In genomic region chr15:99126816-99127365, GRCm38 (mm10) we compare ENCODE assay signal across 8 mouse cellular contexts. TPM values are rescaled to one million over a fixed set of nuclear protein-coding genes. Genes with fewer than 3 reads are reported as not detected.
A peak's percentile ranks its signal among the peaks of the same experiment; 100 is the strongest.
DNase-seq lines count a peak whose midpoint lies in the region; ATAC-seq and TF ChIP-seq lines count a peak whose summit lies in the region.

No protein-coding gene starts in this region.

- H3K4me2 ChIP-seq in hindbrain, postnatal 0 days (ENCODE audit: low read depth, low read length) = peak overlapping the region; percentile 63
- H3K4me2 ChIP-seq in myocyte (ENCODE audit: low read depth) = peak overlapping the region; percentile 72

- peaks cover 32% of the 10 kb centered on the region for H3K79me2 ChIP-seq in myocyte (ENCODE audit: control insufficient read depth, insufficient read depth)

- no peak for TF ChIP-seq CTCF in hindbrain, postnatal 0 days (IDR thresholded peaks at IDR 0.05; ENCODE audit: low read depth)

- no peaks in the 10 kb centered on the region for H3K4me1 ChIP-seq in hindbrain, postnatal 0 days (ENCODE audit: insufficient read depth, low read length)

- H3ac ChIP-seq in myocyte (ENCODE audit: control insufficient read depth, insufficient read length) = peak overlapping the region; percentile 89

- peak; percentile 19 for DNase-seq in heart, adult 8-10 months (ENCODE audit: low spot score)
- no peak for DNase-seq in heart, postnatal 25 days (ENCODE audit: low spot score)
- DNase-seq in 3T3-L1 (ENCODE audit: low read depth, low spot score) = peak; percentile 51
- DNase-seq in embryo, embryonic 10.5 days (ENCODE audit: low spot score) = peak; percentile 72
- peak; percentile 42 for DNase-seq in hindbrain, postnatal 0 days (ENCODE audit: low spot score)
- no peak for DNase-seq in adrenal gland, adult 18-20 months (ENCODE audit: low spot score in 2 of 2)
- DNase-seq in layer of hippocampus, postnatal 25 days (ENCODE audit: extremely low spot score in 1 of 2, low spot score in 1 of 2) = no peak

- ATAC-seq in hindbrain, postnatal 0 days = no peak

- intact Hi-C loops in heart, postnatal 25 days (cut with DNase I) = loop anchor here (10.0 kb wide), 1 partner anchor 462 kb away; the partner anchor contains the start of gene Ddx23

- 1% methylated on average over 34 of the region's 35 CpGs for WGBS in hindbrain, postnatal 0 days

- H3K36me3 ChIP-seq in hindbrain, postnatal 0 days (ENCODE audit: insufficient read depth, low read length) = no peaks in the 10 kb centered on the region
- no peaks in the 10 kb centered on the region for H3K36me3 ChIP-seq in myocyte (ENCODE audit: control insufficient read depth, insufficient read depth)

- peak overlapping the region; percentile 80 for H3K4me3 ChIP-seq in hindbrain, postnatal 0 days (ENCODE audit: low read length)
- peak overlapping the region; percentile 79 for H3K4me3 ChIP-seq in myocyte

- H3K27me3 ChIP-seq in hindbrain, postnatal 0 days (ENCODE audit: insufficient read depth, low read length) = no peaks in the 10 kb centered on the region
- no peaks in the 10 kb centered on the region for H3K27me3 ChIP-seq in myocyte (ENCODE audit: control insufficient read depth, insufficient read depth, insufficient read length)

- peak overlapping the region; percentile 91 for H3K27ac ChIP-seq in hindbrain, postnatal 0 days

- no peak for TF ChIP-seq POLR2A in myocyte (IDR thresholded peaks at IDR 0.05; ENCODE audit: insufficient read length, low read depth)

- H3K9me3 ChIP-seq in hindbrain, postnatal 0 days (ENCODE audit: low read length) = no peaks in the 10 kb centered on the region

- H3K9ac ChIP-seq in hindbrain, postnatal 0 days (replicated peaks; ENCODE audit: low read length) = peak overlapping the region; percentile 88

TF ChIP-seq in myocyte, 11 proteins besides CTCF, POLR2A, EP300 and RAD21:
- TF ChIP-seq TCF12 (IDR thresholded peaks at IDR 0.05; ENCODE audit: insufficient read depth, poor library complexity, severe bottlenecking) (no peak), TCF3 (IDR thresholded peaks at IDR 0.05; ENCODE audit: insufficient read length, low read depth) (no peak), E2F4 (IDR thresholded peaks at IDR 0.05; ENCODE audit: insufficient read depth) (no peak), POLR2AphosphoS2 (IDR thresholded peaks at IDR 0.05; ENCODE audit: insufficient read length, low read depth) (no peak), CEBPB (IDR thresholded peaks at IDR 0.05; ENCODE audit: insufficient read depth, poor library complexity, severe bottlenecking) (no peak)

RNA-seq across cellular contexts. Expression of gene Spats2, which starts 1.2 kb away (rescaled TPM):
- 1 to 10 TPM; 4.3 to 7.9 (median 7.2) TPM for total RNA-seq in heart, adult 8-10 months (2022)
- 1 to 10 TPM; 7.7 to 7.9 TPM for total RNA-seq in heart, postnatal 25 days (2021)
- total RNA-seq in hindbrain, postnatal 0 days (2014; rRNA removed) = 23.6 and 25.8 TPM in 2 replicates
- polyA plus RNA-seq in hindbrain, postnatal 0 days (2015; fragmentation: Nextera tagmentation; extraction: Ambion mirVana) = 23.4 and 23.6 TPM in 2 replicates
- 39.1 TPM for polyA plus RNA-seq in myocyte (2012; fragmentation: generic; extraction: Trizol)
- total RNA-seq in adrenal gland, adult 18-20 months (2021) = 10 to 100 TPM; 10.4 to 10.6 TPM
- 10 to 100 TPM; 30.9 to 35.3 TPM for total RNA-seq in layer of hippocampus, postnatal 25 days (2021)

RNA-seq across cellular contexts. Expression of gene Dnajc22, which starts 33.9 kb away (rescaled TPM):
- total RNA-seq in heart, adult 8-10 months (2022) = 1 to 10 TPM in 1 of 4 experiments, under 1 TPM in 3; 0.38 to 1.2 (median 0.91) TPM
- total RNA-seq in heart, postnatal 25 days (2021) = under 1 TPM; 0.16 to 0.45 TPM
- total RNA-seq in hindbrain, postnatal 0 days (2014; rRNA removed) = 0.68 and 0.99 TPM in 2 replicates
- polyA plus RNA-seq in hindbrain, postnatal 0 days (2015; fragmentation: Nextera tagmentation; extraction: Ambion mirVana) = 0.45 and 0.48 TPM in 2 replicates
- polyA plus RNA-seq in myocyte (2012; fragmentation: generic; extraction: Trizol) = 0.78 TPM
- total RNA-seq in adrenal gland, adult 18-20 months (2021) = 1 to 10 TPM; 2.5 to 8.4 TPM
- under 1 TPM; 0.17 to 0.47 TPM for total RNA-seq in layer of hippocampus, postnatal 25 days (2021)

RNA-seq across cellular contexts. Expression of gene C1ql4, which starts 39.3 kb away (rescaled TPM):
- total RNA-seq in heart, adult 8-10 months (2022) = not detected
- not detected for total RNA-seq in heart, postnatal 25 days (2021)
- 8.6 and 11.9 TPM in 2 replicates for total RNA-seq in hindbrain, postnatal 0 days (2014; rRNA removed)
- 4.3 and 5.7 TPM in 2 replicates for polyA plus RNA-seq in hindbrain, postnatal 0 days (2015; fragmentation: Nextera tagmentation; extraction: Ambion mirVana)
- 0.10 TPM for polyA plus RNA-seq in myocyte (2012; fragmentation: generic; extraction: Trizol)
- total RNA-seq in adrenal gland, adult 18-20 months (2021) = not detected
- not detected for total RNA-seq in layer of hippocampus, postnatal 25 days (2021)

RNA-seq across cellular contexts. Expression of gene Troap, which starts 52.5 kb away (rescaled TPM):
- under 1 TPM in 2 of 4 experiments, not detected in 2; 0.22 to 0.35 TPM for total RNA-seq in heart, adult 8-10 months (2022)
- total RNA-seq in heart, postnatal 25 days (2021) = under 1 TPM; 0.13 to 0.67 TPM
- 4.3 and 10.5 TPM in 2 replicates for total RNA-seq in hindbrain, postnatal 0 days (2014; rRNA removed)
- polyA plus RNA-seq in hindbrain, postnatal 0 days (2015; fragmentation: Nextera tagmentation; extraction: Ambion mirVana) = 4.5 and 6.4 TPM in 2 replicates
- polyA plus RNA-seq in myocyte (2012; fragmentation: generic; extraction: Trizol) = 18.6 TPM
- total RNA-seq in adrenal gland, adult 18-20 months (2021) = not detected
- total RNA-seq in layer of hippocampus, postnatal 25 days (2021) = under 1 TPM; 0.63 to 0.69 TPM

Comparison
In these comparisons a context has a peak if more than half of its experiments do, and no peak if none do; other contexts are left out.
1. DNase-seq: peak in heart, adult 8-10 months (single experiment), 3T3-L1 (single experiment), embryo, embryonic 10.5 days (single experiment) and hindbrain, postnatal 0 days (single experiment); none in heart, postnatal 25 days (single experiment), adrenal gland, adult 18-20 months (0 of 2) and layer of hippocampus, postnatal 25 days (0 of 2).